Mouse (Mus musculus): ENCODE results near the gene Hes6. TPM values are rescaled to one million over a fixed set of nuclear protein-coding genes. Genes with fewer than 3 reads are reported as not detected.

Gene Hes6
- polyA plus RNA-seq, 1 experiment from 2014 or later: 22.5 TPM

GRCm38 (mm10) chr1:91439776-91440175, 25.9 kb upstream of the Hes6 start:
- H3K9ac ChIP-seq: no peak overlapping the region
- H3K4me3 ChIP-seq (replicated peaks): no peak overlapping the region
- H3K36me3 ChIP-seq: peaks cover 40% of the 10 kb centered on the region
- no peaks in the 10 kb centered on the region for H3K27me3 ChIP-seq
- no peak overlapping the region for H3K4me2 ChIP-seq
- H3K9me3 ChIP-seq (replicated peaks): no peaks in the 10 kb centered on the region
- no peak overlapping the region for H3K27ac ChIP-seq
- WGBS (ENCODE audit: insufficient replicate concordance): 69% methylated on average over 8 of the region's 8 CpGs
- H3K4me1 ChIP-seq (replicated peaks): peaks cover 13% of the 10 kb centered on the region
- DNase-seq: no peak
- no peak for ATAC-seq (ENCODE audit: low read depth)

GRCm38 (mm10) chr1:91437573-91437972, 23.7 kb upstream of the Hes6 start:
- WGBS (ENCODE audit: insufficient replicate concordance): 79% methylated on average over 7 of the region's 7 CpGs
- Histone ChIP-seq H3K4me3 (replicated peaks) (no peak overlapping the region), H3K9ac (no peak overlapping the region), H3K9me3 (replicated peaks) (no peaks in the 10 kb centered on the region), H3K4me1 (replicated peaks) (peaks cover 13% of the 10 kb centered on the region), H3K27me3 (no peaks in the 10 kb centered on the region), H3K27ac (no peak overlapping the region), H3K4me2 (no peak overlapping the region), H3K36me3 (peaks cover 39% of the 10 kb centered on the region)
- DNase-seq (no peak), ATAC-seq (ENCODE audit: low read depth) (no peak)

GRCm38 (mm10) chr1:91437083-91437400, 23.2 kb upstream of the Hes6 start:
- Histone ChIP-seq H3K4me2 (no peak overlapping the region), H3K27ac (peak overlapping the region; percentile 4; the same call in 1 of the 2 replicates), H3K4me1 (replicated peaks) (peaks cover 13% of the 10 kb centered on the region), H3K9ac (no peak overlapping the region), H3K27me3 (no peaks in the 10 kb centered on the region), H3K36me3 (peaks cover 40% of the 10 kb centered on the region), H3K4me3 (replicated peaks) (no peak overlapping the region), H3K9me3 (replicated peaks) (no peaks in the 10 kb centered on the region)
- ATAC-seq (ENCODE audit: low read depth) (no peak), DNase-seq (no peak)
- 72% methylated on average over 3 of the region's 3 CpGs for whole genome bisulfite sequencing (ENCODE audit: insufficient replicate concordance)

GRCm38 (mm10) chr1:91436380-91437082, 22.7 kb upstream of the Hes6 start:
- H3K9ac ChIP-seq: no peak overlapping the region
- peak overlapping the region; percentile 10; the same call in 1 of the 2 replicates for H3K27ac ChIP-seq
- peak; percentile 59 for ATAC-seq (ENCODE audit: low read depth)
- peaks cover 13% of the 10 kb centered on the region for H3K4me1 ChIP-seq (replicated peaks)
- peaks cover 44% of the 10 kb centered on the region for H3K36me3 ChIP-seq
- no peak overlapping the region for H3K4me3 ChIP-seq (replicated peaks)
- WGBS (ENCODE audit: insufficient replicate concordance): 62% methylated on average over 6 of the region's 6 CpGs
- no peak for DNase-seq
- H3K27me3 ChIP-seq: no peaks in the 10 kb centered on the region
- no peaks in the 10 kb centered on the region for H3K9me3 ChIP-seq (replicated peaks)
- no peak overlapping the region for H3K4me2 ChIP-seq

- Histone ChIP-seq H3K4me3 (replicated peaks) (no peak overlapping the region), H3K9ac (no peak overlapping the region), H3K9me3 (replicated peaks) (no peaks in the 10 kb centered on the region), H3K4me2 (no peak overlapping the region), H3K4me1 (replicated peaks) (peaks cover 13% of the 10 kb centered on the region), H3K27me3 (no peaks in the 10 kb centered on the region), H3K27ac (no peak overlapping the region), H3K36me3 (peaks cover 38% of the 10 kb centered on the region)
- DNase-seq (no peak), ATAC-seq (ENCODE audit: low read depth) (no peak)
- WGBS (ENCODE audit: insufficient replicate concordance): 72% methylated on average over 13 of the region's 13 CpGs
Measured at GRCm38 (mm10) chr1:91435606-91436130, 21.8 kb upstream of the Hes6 start.

GRCm38 (mm10) chr1:91434905-91435304, 21.1 kb upstream of the Hes6 start:
- H3K27me3 ChIP-seq: no peaks in the 10 kb centered on the region
- no peak for DNase-seq
- peaks cover 38% of the 10 kb centered on the region for H3K36me3 ChIP-seq
- H3K9me3 ChIP-seq (replicated peaks): no peaks in the 10 kb centered on the region
- no peak overlapping the region for H3K4me3 ChIP-seq (replicated peaks)
- no peak overlapping the region for H3K9ac ChIP-seq
- H3K4me1 ChIP-seq (replicated peaks): peaks cover 13% of the 10 kb centered on the region; the same call in 1 of the 2 replicates
- 77% methylated on average over 8 of the region's 8 CpGs for WGBS (ENCODE audit: insufficient replicate concordance)
- H3K27ac ChIP-seq: no peak overlapping the region
- H3K4me2 ChIP-seq: no peak overlapping the region
- ATAC-seq (ENCODE audit: low read depth): no peak

GRCm38 (mm10) chr1:91430761-91431160, 16.9 kb upstream of the Hes6 start:
- Histone ChIP-seq H3K4me1 (replicated peaks) (no peaks in the 10 kb centered on the region), H3K4me3 (replicated peaks) (no peak overlapping the region), H3K27ac (no peak overlapping the region), H3K9me3 (replicated peaks) (no peaks in the 10 kb centered on the region), H3K9ac (no peak overlapping the region), H3K4me2 (no peak overlapping the region), H3K27me3 (no peaks in the 10 kb centered on the region), H3K36me3 (peaks cover 56% of the 10 kb centered on the region)
- ATAC-seq (ENCODE audit: low read depth) (no peak), DNase-seq (no peak)
- WGBS (ENCODE audit: insufficient replicate concordance): 66% methylated on average over 7 of the region's 7 CpGs

GRCm38 (mm10) chr1:91429212-91429611, 15.4 kb upstream of the Hes6 start:
- 78% methylated on average over 10 of the region's 10 CpGs for WGBS (ENCODE audit: insufficient replicate concordance)
- Histone ChIP-seq H3K4me2 (no peak overlapping the region), H3K36me3 (peaks cover 43% of the 10 kb centered on the region), H3K4me1 (replicated peaks) (no peaks in the 10 kb centered on the region), H3K9me3 (replicated peaks) (no peaks in the 10 kb centered on the region), H3K4me3 (replicated peaks) (no peak overlapping the region), H3K27me3 (no peaks in the 10 kb centered on the region), H3K27ac (no peak overlapping the region), H3K9ac (no peak overlapping the region)
- no peak for DNase-seq
- no peak for ATAC-seq (ENCODE audit: low read depth)

- WGBS (ENCODE audit: insufficient replicate concordance): 46% methylated on average over 4 of the region's 4 CpGs
- H3K4me1 ChIP-seq (replicated peaks): no peaks in the 10 kb centered on the region
- H3K9me3 ChIP-seq (replicated peaks): no peaks in the 10 kb centered on the region
- H3K27ac ChIP-seq: no peak overlapping the region
- no peak overlapping the region for H3K4me3 ChIP-seq (replicated peaks)
- peaks cover 46% of the 10 kb centered on the region for H3K36me3 ChIP-seq
- DNase-seq (peak; percentile 49), ATAC-seq (ENCODE audit: low read depth) (no peak; the same call in 1 of the 2 replicates)
- no peaks in the 10 kb centered on the region for H3K27me3 ChIP-seq
- H3K9ac ChIP-seq: no peak overlapping the region
- no peak overlapping the region for H3K4me2 ChIP-seq
Measured at GRCm38 (mm10) chr1:91428614-91429013, 14.8 kb upstream of the Hes6 start.

- Histone ChIP-seq H3K27ac (no peak overlapping the region), H3K4me2 (no peak overlapping the region), H3K27me3 (no peaks in the 10 kb centered on the region), H3K9me3 (replicated peaks) (no peaks in the 10 kb centered on the region), H3K4me1 (replicated peaks) (no peaks in the 10 kb centered on the region), H3K36me3 (peaks cover 28% of the 10 kb centered on the region), H3K9ac (no peak overlapping the region), H3K4me3 (replicated peaks) (no peak overlapping the region)
- no peak for ATAC-seq (ENCODE audit: low read depth)
- DNase-seq: no peak
- 61% methylated on average over 9 of the region's 9 CpGs for WGBS (ENCODE audit: insufficient replicate concordance)
Measured at GRCm38 (mm10) chr1:91426397-91426796, 12.6 kb upstream of the Hes6 start.

- no peak overlapping the region for H3K9ac ChIP-seq
- H3K27me3 ChIP-seq: no peaks in the 10 kb centered on the region
- H3K4me1 ChIP-seq (replicated peaks): 0 out of 2 replicates have a peak, but pooled peaks cover 4% of the 10 kb centered on the region
- no peak overlapping the region for H3K4me3 ChIP-seq (replicated peaks)
- ATAC-seq (ENCODE audit: low read depth): peak; percentile 14; the same call in 1 of the 2 replicates
- H3K36me3 ChIP-seq: peaks cover 12% of the 10 kb centered on the region; the same call in 1 of the 2 replicates
- DNase-seq: no peak
- no peak overlapping the region for H3K4me2 ChIP-seq
- no peak overlapping the region for H3K27ac ChIP-seq
- no peaks in the 10 kb centered on the region for H3K9me3 ChIP-seq (replicated peaks)
- WGBS (ENCODE audit: insufficient replicate concordance): 81% methylated on average over 8 of the region's 8 CpGs
Measured at GRCm38 (mm10) chr1:91420601-91421065, 6.8 kb upstream of the Hes6 start.
